Mouse (Mus musculus) gonadal fat pad, adult 2 months (tissue): ENCODE data around the gene Aym1. TPM values are rescaled to one million over a fixed set of nuclear protein-coding genes. Genes with fewer than 3 reads are reported as not detected.
"Not testable (repeated sequence)": the region's sequence is repeated elsewhere in the genome, so short reads cannot be mapped to it uniquely, and the experiment has no call there.

ENCODE experiments used
- DNase-seq: peaks from one replicate; pipeline ENCODE4 v3.0.0-alpha.2; 2012; ENCODE audit warnings: low read depth
- polyA plus RNA-seq: library from polyadenylated mRNA; depleted of rRNA; stranded (reverse); fragments of >200 nt; gene quantifications from 2 replicates; pipeline ENCODE4 v1.2.3, GENCODE M21; 2012

Aym1 gene
- polyA plus RNA-seq, 1 experiment = not detected

DNA sequence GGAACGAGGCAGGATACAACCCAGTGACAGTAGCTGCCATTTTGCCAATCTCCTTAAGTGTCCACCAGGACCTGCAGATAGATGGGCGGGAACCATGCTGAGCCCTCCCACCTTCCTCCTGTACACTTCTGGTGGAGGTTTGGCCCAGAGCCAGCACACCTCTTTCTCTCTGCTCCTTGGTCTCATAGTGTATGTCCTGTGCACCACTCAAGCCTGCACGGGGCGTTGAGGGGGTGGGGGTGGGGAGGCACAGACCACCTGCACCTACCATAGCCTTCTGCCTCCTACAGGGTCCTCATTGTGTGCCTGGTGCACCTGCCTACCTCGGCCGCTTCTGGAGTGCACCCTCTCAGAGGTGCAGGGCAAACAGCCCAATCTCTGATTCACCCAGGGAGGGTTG, 4.5 kb upstream of the Aym1 start:
- DNase-seq = no peak

DNA sequence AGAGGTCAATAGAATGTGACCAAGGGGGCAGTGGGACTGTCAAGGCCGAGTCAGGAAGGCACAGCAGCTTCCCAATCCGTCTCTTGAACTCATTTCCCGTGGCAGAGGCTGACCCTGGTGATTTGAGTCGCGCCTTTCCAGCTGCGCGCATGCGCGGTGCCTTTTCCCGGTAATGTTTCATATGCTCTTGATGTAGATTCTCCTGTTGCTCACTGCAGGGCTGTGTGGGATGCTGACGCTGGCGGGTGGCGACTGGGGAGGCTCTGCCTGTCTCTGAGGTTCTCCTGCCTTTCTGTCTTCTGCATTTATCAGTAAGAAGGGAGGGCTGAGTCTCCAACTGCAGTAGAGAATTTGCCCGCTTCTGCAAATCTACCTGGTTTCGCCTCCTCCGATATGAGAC, 2.8 kb upstream of the Aym1 start:
- no peak for DNase-seq

DNA sequence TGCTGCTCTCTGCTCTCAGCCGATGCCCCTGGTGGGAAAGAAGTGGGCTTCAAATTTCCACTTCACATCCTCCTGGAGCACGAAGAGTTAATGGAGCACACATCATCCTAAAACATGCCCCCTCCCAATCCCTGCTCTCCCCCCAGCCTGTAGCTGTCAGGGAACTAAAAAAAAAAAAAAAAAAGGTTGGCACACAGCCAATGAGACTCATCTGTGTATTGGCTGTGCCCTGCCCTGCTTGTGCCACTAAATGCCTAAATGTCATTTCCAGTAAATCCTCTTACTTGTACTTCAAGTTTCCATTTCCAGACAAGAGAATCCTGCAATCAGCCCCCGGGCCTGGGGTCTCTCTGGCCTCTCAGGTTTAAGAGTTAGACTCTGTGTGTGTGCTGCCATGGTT, 562 bp downstream of the Aym1 start:
- DNase-seq = no peak

GRCm38 (mm10) chr5:113358833-113359232, 1.7 kb downstream of the Aym1 start:
- no peak for DNase-seq

GRCm38 (mm10) chr5:113361283-113361682, 4.2 kb downstream of the Aym1 start:
- no peak for DNase-seq

DNA sequence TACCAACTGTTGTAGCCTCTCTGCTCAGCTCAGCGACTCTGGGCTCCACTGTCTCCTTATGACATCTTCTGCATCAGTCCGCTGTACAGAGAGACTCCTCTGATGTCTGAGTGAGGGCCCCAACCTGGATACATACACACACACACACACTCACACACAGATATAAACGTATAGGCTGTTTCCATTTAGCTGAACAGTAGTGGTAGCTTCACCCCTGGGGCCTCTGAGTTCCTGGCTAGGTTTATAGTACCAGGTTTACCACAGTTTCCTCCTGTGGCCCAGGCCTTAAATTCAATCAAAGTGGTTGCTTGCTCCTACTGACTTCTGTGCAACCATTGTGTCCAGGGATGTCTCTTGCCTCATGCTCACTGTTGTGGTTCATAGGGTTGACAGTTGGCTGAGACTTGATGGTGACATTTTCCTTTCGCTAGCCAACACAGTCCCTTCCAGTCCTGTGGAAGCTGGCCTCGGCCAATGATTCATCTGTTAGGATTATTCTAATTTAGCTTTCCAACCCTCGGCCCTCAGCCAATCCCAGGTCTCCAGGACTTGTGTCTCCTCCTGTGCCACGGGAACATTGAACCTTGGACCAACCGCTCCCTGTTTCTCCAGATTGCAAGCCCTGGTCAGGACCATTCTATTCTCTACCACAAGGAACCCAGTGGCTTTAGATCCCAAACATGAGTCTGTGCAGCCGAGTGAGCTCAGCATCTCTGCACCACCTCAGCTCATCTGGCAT, 5.3 kb downstream of the Aym1 start:
- no peak for DNase-seq

GRCm38 (mm10) chr5:113363177-113363576, 6.1 kb downstream of the Aym1 start:
- no peak for DNase-seq

DNA sequence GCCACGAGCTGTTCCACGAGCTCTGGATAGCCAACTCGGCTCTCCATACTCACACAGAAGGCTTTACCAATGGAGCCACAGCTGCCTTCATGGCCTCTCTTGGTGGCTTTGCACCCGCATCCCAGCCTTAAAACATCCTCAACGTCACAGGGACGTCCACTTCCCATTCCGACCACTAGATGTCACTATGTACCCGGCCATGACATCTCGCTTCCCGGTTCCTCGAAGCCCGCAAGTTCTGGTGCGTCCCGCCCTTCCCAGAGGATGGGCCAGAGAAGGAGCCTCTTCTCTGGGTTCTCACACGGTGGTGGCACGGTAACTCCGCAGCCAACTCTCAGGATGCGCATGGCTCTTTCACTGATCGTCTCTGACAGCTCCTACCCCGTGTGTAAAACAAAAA, 8.8 kb downstream of the Aym1 start:
- DNase-seq = no peak

DNA sequence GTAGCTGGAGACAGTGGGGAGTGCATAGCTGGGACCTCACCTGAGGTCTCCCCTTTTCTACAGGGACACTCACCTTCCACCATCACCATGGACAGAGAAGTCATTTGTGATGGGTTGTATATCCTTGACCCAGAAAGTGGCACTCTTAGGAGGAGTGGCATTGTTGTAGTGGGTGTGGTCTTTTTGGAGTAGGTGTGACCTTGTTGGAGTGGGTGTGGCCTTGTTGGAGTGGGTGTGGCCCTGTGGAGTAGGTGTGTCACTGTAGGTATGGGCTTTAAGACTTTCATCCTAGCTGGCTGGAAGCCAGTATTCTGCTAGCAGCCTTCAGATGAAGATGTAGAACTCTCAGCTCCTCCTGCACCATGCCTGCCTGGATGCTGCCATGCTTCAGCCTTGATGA, 10.6 kb downstream of the Aym1 start:
- DNase-seq = not testable (repeated sequence)

GRCm38 (mm10) chr5:113369262-113369868, 12.3 kb downstream of the Aym1 start:
- DNase-seq = no peak

GRCm38 (mm10) chr5:113372449-113372848, 15.4 kb downstream of the Aym1 start:
- no peak for DNase-seq

DNA sequence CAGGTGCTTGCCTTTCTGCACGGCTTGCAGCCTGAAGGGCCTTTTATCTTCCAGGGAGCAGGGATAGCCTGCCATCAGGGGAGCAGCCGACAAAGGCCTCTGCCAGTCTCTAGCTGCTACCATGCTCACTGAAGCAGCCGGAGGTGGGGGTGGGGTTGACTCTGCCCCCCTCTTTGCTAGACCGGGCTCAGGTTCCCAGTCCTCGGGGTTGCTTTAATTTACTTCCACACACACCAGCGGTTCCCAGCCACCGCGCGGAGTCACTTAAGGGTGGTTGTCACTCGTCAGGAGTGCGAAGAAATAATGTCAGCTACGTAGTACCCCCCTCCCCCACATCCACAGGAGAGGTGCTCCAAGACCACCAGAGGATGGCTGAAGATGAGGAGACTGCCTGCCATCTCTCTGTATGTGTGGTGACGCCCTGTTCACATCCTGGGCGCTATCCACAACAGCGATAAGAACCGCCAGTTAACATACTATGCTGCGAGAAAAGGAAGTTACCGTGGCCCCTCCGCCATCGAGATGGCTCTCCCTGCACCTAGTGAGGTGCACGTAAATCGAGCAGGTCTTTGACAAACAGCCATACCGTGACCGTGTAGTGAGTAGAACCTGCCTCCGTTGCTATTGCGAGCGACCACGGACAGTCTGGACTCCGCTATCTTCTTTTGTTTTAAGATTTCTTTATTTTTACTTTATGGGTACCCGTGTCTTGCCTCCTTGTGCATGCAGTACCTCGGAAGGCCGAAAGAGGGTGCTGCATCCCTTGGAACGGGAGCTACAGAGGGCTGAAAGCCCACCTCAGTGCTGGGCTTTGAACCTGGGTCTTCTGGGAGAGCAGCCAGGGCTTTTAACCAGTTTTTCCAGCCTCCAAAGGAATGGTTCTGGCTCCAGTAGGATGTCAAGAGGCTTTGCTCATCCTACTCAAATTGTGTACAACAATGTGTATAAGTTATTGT, 16.2 kb downstream of the Aym1 start:
- no peak for DNase-seq

- no peak for DNase-seq
Measured at GRCm38 (mm10) chr5:113374290-113374689, 17.2 kb downstream of the Aym1 start.

DNA sequence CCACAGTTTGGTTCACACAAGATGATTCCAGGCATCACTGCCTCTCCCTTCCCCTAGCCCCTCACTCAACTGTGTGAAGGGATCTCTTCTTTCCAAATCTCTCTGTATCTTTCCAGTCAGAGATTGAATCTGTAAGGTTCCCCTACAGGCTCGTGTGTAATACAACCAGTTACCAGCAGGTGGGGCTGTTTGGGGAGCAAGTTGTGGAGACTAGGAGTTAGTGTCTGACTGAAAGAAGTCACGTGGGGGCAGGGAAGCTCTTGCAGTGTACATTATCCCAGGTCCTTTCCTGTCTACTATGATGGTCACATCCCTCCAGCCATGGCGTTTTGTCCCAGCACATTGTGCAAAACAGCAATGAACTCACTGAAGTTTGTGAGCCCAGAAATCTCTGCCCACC, 18.7 kb downstream of the Aym1 start:
- DNase-seq = no peak

DNA sequence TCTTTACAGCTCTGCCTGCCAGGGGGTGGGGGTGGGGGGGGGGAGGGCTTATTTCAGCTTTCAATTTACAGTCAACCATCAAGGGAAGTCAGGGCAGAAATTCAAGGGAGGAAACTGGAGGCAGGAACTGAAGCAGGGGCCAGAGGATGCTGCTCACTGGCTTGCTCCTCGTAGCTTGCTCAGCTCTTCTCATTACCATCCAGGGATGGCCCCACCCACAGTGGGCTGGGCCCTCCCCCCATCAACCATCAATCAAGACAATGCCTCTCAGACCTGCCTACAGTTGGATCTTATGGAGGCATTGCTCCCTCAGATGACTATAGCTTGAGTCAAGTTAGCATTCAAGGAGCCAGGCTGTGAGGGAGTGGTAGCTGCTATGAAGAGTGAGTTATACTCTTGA, 19.2 kb downstream of the Aym1 start:
- no peak for DNase-seq

DNA sequence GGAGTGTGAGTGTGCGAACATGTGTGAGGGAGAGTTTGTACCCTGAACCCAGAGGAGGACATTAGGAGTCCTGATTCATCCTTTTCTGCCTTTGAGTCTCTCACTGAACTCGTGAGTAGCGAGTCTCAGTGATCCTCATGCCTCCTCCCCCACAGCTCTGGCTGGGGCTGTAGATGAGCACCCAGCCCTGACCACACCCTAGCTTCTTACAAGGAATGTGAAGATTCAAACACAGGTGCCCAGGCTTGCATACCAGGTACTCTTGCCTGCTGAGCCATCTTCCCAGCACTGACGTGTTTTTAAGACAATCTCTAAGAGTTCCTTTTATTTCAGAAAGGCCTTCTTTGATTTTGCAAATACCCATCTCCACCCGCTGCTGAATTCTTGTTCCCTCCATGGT, 22.3 kb downstream of the Aym1 start:
- no peak for DNase-seq

- DNase-seq = no peak
Measured at GRCm38 (mm10) chr5:113380553-113380952, 23.5 kb downstream of the Aym1 start.

DNA sequence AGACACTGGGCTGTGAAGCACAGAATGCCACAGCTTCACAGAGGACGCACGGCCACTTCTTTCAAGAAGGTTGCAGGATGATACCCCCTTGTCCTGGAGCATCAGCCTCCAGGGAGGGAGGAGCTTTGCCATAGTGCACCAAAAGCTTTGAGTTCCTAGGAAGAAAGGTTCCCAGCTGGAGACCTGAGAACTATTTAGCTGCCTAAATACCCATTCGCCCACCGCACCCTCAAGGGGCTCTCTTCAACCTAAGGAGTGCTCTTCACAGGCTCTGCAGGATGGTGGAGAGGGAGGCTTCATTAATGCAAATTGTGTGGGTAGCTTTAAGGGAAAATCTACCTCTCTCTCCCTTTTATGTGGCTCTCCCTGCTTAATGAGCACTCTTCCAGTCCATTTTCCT, 25.5 kb downstream of the Aym1 start:
- no peak for DNase-seq

GRCm38 (mm10) chr5:113393766-113394165, 36.7 kb downstream of the Aym1 start:
- no peak for DNase-seq

DNA sequence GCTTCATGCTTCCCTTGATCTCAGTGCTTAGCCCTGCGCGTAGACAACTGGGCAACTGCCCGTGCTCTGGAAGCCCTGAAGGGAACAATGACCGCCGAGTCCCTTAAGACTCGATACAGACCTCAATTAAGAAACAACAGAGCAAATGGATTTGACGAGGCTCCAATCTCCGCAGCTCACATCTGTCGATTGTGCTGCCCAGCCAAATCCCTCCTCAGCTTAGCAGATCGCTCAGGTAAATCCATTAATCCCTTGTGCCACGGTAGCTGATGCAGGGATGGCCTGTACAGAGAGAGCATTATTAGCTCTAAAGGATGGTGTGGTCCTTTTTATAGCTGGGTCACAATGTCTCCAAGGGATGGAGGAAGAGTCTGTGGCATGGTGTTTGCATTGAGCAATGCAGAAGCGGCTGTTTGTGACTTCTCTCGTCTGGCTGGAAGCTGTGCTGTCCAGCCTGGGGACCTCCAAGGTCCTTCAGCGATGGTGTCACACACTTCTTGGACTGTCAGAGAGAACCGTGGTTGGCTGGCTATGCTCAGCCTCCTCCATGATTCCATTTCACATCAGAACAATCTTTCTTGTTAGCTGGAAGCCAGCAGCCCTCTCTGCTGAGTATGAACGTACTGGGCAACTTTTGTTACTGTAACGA, 39.3 kb downstream of the Aym1 start:
- no peak for DNase-seq

DNA sequence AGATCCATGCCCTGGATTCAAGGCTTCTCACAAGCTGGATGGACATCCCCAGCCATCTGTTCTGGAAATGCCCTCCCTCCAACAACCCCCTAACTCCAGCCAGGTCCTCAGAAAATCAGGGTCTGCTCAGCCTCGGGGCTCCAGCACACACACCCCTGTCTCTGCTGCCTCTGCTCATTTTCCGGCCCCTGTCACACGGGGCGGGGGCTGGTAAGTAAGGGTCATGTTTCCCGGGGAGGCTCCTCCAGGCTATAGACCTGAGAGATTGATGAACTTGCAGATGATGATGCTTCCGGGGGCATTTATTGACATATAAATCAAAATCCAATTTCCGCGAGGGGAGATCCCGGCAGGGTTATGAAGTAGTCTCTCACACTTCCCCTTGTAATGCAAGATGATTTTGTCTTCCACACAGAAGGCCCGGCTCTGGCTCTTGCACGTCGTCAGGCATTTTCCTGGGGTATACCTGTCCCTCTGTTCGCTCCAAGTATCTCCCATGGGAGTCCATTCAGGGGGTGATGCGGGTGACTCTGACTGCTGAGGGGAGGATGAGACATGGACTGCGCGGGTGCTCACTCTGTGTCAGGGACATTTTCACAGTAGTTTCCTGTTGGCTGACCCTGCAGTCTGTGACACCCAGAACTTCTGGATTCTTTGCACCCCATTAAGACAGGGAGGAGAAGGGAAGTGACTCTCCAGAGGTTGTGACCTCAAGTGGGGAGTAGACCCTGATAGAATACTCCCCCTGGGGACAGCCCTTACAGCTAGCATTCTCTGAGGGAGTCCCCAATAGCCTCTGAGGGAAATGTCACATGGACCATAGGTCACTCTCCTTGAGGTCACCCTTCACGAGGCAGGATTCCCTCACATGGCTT, 40.6 kb downstream of the Aym1 start:
- no peak for DNase-seq
